Mouse (Mus musculus): Measurements from ENCODE around the gene Zfp143. TPM values are rescaled to one million over a fixed set of nuclear protein-coding genes. Genes with fewer than 3 reads are reported as not detected.
"Not testable (repeated sequence)": the region's sequence is repeated elsewhere in the genome, so short reads cannot be mapped to it uniquely, and the experiment has no call there.

Zfp143 gene
- polyA plus RNA-seq (2011; ENCODE audit: insufficient read length, low read depth, missing spikeins) = 15.0 and 16.3 TPM in 2 replicates

DNA sequence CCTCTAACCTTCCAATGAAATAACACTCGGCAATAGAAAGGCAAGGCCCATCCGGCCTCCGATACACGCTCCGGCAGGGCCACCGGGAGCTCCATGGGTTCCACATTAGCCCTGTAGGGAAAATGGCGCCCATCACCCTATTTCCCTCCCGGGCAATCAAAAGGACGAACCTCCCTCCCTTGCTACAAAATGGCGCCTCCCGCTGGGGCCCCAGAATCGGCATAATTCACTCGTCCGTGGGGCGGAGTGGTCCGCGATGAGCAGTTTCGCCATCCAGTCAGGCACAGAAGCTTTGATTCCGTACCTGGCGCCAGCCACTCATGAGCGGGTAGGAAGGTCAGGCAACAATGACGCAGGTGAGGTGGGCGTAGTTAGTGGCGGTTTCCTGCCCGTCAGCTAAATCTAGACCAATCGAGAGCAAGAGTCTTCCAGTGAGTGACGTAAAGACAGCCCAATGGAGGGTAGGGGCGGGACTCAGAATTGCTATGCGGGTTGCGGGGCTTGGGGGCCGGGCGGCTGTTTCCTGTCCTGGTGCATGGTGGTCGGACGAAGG, at the start of gene Zfp143:
TSS of gene Zfp143 (plus strand) at position 19 of the 553 bp plus-strand sequence.
- TF ChIP-seq POLR2A (IDR thresholded peaks at IDR 0.05; ENCODE audit: low read depth, low read length) (peak; percentile 7; the same call in 1 of the 2 replicates), CTCF (IDR thresholded peaks at IDR 0.05; ENCODE audit: borderline replicate concordance, insufficient read depth, low read length) (no peak)
- Histone ChIP-seq H3K27ac (ENCODE audit: insufficient read depth, low read length) (peak within 1 kb of the TSS; percentile 95), H3K4me3 (ENCODE audit: insufficient read depth, low read length) (peak within 1 kb of the TSS; percentile 75), H3K4me1 (ENCODE audit: control insufficient read depth, insufficient read depth, low read length) (peaks cover 7% of the 10 kb centered on the region)

DNA sequence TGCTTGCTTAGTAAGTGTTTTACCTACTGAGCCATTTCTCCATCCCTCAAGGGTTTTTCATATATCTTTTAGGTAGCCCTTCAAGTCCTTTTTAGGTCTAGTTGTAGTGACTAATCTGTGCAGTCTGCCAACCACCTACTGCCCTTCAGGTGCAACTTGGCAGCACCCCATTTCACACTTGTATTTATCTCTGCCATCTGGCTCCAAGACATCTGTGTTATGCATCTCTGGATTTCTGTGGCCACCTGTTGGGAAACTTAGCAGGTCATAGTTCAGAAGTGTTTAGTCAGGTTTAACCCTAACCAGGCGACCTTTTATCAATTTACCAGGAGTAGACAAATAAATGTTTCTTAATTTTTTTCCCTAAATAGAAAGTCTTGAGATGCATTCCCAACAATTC, 49.6 kb upstream of the Zfp143 start:
- H3K27ac ChIP-seq (ENCODE audit: insufficient read depth, low read length) = no peak overlapping the region
- H3K4me1 ChIP-seq (ENCODE audit: control insufficient read depth, insufficient read depth, low read length) = no peaks in the 10 kb centered on the region
- no peak overlapping the region for H3K4me3 ChIP-seq (ENCODE audit: insufficient read depth, low read length)
- no peak for TF ChIP-seq CTCF (IDR thresholded peaks at IDR 0.05; ENCODE audit: borderline replicate concordance, insufficient read depth, low read length)

DNA sequence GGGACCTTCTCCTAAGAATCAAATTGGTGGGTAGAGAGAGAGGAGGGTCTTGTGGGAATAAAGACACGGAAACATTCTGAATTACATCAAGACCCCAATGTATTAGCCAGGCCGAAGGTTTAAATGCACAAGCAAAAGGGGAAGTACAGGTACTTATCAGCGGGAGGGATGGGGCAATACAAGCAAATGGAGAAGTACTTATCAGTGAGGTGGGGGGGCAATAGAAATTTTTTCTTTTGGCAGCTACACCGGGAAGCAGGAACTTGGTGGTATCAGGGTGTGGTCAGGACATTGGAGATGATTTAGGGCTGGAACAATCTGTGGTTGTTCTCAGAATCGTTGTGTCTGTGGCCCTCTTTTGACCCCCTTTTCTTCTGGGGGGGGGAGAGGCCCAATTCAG, 46.7 kb upstream of the Zfp143 start:
- H3K4me1 ChIP-seq (ENCODE audit: control insufficient read depth, insufficient read depth, low read length) = no peaks in the 10 kb centered on the region
- H3K27ac ChIP-seq (ENCODE audit: insufficient read depth, low read length) = no peak overlapping the region

DNA sequence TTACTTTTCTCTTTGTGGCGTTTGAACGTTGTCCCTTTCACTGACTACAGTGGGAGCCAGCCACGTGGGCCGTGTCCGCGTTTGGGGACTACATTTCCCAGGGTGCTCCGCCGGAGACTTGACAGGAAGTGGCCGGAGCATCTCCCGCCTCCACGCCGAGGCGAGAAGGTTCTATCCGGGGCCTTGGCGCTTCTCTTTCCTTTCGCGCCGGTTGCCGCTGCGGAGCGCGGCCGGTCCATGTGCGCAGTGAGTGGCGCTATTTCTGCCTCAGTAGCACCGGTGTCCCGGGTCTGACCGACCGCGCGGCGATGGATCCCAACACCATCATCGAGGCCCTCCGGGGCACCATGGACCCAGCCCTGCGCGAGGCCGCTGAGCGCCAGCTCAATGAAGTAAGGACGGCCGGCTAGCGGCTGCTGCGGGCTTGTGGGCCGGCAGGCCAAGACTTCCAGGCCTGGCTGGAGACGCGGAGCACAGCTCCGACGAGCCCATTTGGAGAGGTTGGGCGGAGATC, 42.8 kb upstream of the Zfp143 start, which contains the start of gene Ipo7:
TSS of gene Ipo7 (plus strand) at position 158 of the 514 bp plus-strand sequence.
- TF ChIP-seq POLR2A (IDR thresholded peaks at IDR 0.05; ENCODE audit: low read depth, low read length) = peak; percentile 95
- TF ChIP-seq CTCF (IDR thresholded peaks at IDR 0.05; ENCODE audit: borderline replicate concordance, insufficient read depth, low read length) = no peak
- H3K27ac ChIP-seq (ENCODE audit: insufficient read depth, low read length) = peak within 1 kb of the TSS; percentile 75
- H3K4me3 ChIP-seq (ENCODE audit: insufficient read depth, low read length) = peak within 1 kb of the TSS; percentile 94
- no peaks in the 10 kb centered on the region for H3K4me1 ChIP-seq (ENCODE audit: control insufficient read depth, insufficient read depth, low read length)

More for the DNA sequence above, 46.7 kb upstream of the Zfp143 start:
- no peak for TF ChIP-seq POLR2A (IDR thresholded peaks at IDR 0.05; ENCODE audit: low read depth, low read length)
- TF ChIP-seq CTCF (IDR thresholded peaks at IDR 0.05; ENCODE audit: borderline replicate concordance, insufficient read depth, low read length) = no peak
- H3K4me3 ChIP-seq (ENCODE audit: insufficient read depth, low read length) = no peak overlapping the region

DNA sequence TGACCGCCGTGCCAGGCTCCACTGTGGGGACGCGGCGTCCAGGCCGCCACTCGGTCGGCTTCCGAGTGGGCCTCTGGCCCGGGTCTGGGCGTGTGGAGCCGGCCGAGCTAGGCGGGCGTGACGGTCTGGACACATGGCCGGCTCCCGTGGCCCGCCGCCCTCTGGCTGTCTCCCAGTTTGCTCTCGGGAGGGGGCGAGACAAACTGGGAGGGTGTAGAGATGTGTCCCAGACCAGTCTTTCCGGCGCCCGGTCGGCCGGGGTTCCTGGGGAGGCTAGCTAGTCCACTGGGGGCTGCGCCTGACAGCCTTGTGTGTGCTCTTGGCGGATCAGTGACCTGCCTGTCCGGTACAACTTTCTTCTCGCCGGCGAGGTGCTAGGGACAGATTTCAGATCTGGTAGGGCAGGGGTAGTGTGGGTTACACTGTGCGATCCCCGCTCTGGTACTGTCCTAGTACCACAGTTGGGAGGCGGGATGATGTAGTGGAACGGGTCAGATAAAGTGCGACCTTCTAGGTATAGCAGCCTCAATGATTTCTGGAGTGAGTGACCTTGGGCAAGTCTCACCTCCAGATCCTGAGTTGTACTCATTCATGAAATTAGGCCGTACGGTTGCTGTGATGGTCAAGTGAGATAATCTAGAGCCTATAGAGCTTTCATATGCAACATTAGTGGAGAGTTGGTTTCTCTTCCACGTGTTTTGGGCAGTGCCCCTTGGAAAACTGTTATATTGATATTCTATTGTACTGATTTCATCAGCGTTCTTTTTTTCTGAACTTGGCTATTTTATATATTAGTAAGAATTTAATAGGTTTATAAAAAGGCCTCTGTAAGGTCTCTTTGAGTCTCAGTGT, 42.2 kb upstream of the Zfp143 start:
- Histone ChIP-seq H3K27ac (ENCODE audit: insufficient read depth, low read length) (peak overlapping the region; percentile 75; the same call in 1 of the 2 replicates), H3K4me1 (ENCODE audit: control insufficient read depth, insufficient read depth, low read length) (no peaks in the 10 kb centered on the region), H3K4me3 (ENCODE audit: insufficient read depth, low read length) (peak overlapping the region; percentile 94)
- TF ChIP-seq CTCF (IDR thresholded peaks at IDR 0.05; ENCODE audit: borderline replicate concordance, insufficient read depth, low read length) = no peak
- TF ChIP-seq POLR2A (IDR thresholded peaks at IDR 0.05; ENCODE audit: low read depth, low read length) = 0 out of 2 replicates have a peak, but pooled peaks have one; percentile 42

DNA sequence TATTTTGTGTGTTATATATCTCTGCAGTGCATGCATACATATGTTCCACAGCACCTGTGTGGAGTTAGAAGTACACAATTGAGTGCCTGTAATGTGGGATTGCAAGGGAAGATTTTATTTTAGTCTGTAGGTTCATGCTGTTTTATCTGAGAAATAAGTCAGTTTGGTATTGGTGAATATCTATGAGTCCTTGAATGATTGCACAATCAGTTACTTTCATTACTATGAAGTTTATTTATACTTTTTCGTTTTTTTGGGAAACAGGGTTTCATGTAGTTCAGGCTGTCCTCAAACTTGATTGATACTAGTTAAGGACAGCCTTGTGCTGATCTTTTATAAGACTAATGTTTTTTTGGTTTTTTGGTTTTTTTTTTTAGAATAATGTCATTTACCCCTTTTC, 37.5 kb upstream of the Zfp143 start:
- TF ChIP-seq CTCF (IDR thresholded peaks at IDR 0.05; ENCODE audit: borderline replicate concordance, insufficient read depth, low read length) = no peak
- TF ChIP-seq POLR2A (IDR thresholded peaks at IDR 0.05; ENCODE audit: low read depth, low read length) = no peak
- no peak overlapping the region for H3K27ac ChIP-seq (ENCODE audit: insufficient read depth, low read length)

DNA sequence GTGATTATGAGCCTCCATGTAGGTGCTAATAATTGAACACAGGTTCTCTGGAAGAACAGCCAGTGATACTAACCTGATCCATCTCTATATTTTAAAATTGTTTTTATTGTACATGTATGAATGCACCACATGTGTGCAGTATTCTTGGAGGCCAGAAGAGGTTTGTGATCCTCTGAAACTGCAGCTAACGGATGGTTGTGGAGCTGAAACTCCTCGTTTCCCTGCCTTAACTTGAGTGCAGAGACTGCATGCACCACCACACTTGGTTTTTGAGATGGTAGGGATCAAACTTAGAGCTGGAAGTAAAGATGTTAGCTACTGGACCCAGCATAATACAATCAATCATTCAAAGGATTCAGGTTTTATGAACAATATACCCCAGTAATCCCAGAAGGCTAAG, 34.4 kb upstream of the Zfp143 start:
- H3K4me1 ChIP-seq (ENCODE audit: control insufficient read depth, insufficient read depth, low read length) = no peaks in the 10 kb centered on the region
- TF ChIP-seq POLR2A (IDR thresholded peaks at IDR 0.05; ENCODE audit: low read depth, low read length) (no peak), CTCF (IDR thresholded peaks at IDR 0.05; ENCODE audit: borderline replicate concordance, insufficient read depth, low read length) (no peak)
- H3K4me3 ChIP-seq (ENCODE audit: insufficient read depth, low read length) = no peak overlapping the region
- H3K27ac ChIP-seq (ENCODE audit: insufficient read depth, low read length) = no peak overlapping the region

More for the DNA sequence above, 37.5 kb upstream of the Zfp143 start:
- Histone ChIP-seq H3K4me1 (ENCODE audit: control insufficient read depth, insufficient read depth, low read length) (no peaks in the 10 kb centered on the region), H3K4me3 (ENCODE audit: insufficient read depth, low read length) (no peak overlapping the region)

DNA sequence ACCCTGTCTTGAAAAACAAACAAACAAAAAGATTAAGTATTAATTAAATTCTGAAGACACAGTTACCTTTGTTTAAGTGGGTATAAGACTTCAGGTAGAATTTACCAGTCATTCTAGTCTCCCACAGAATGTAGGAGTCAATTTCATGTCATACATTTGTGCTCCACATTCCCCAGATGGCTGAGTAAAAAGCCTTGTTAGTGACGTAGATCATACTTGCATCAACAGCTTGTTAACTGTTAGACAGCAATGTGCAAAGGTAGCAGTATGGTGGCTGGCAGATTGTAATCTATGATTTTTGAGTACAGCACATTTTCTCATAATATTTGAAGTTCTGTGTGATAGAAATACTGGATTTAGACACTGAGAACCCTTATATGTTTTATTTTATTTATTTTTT, 32.2 kb upstream of the Zfp143 start:
- Histone ChIP-seq H3K4me1 (ENCODE audit: control insufficient read depth, insufficient read depth, low read length) (no peaks in the 10 kb centered on the region), H3K4me3 (ENCODE audit: insufficient read depth, low read length) (no peak overlapping the region), H3K27ac (ENCODE audit: insufficient read depth, low read length) (no peak overlapping the region)
- TF ChIP-seq CTCF (IDR thresholded peaks at IDR 0.05; ENCODE audit: borderline replicate concordance, insufficient read depth, low read length) (no peak), POLR2A (IDR thresholded peaks at IDR 0.05; ENCODE audit: low read depth, low read length) (no peak)

DNA sequence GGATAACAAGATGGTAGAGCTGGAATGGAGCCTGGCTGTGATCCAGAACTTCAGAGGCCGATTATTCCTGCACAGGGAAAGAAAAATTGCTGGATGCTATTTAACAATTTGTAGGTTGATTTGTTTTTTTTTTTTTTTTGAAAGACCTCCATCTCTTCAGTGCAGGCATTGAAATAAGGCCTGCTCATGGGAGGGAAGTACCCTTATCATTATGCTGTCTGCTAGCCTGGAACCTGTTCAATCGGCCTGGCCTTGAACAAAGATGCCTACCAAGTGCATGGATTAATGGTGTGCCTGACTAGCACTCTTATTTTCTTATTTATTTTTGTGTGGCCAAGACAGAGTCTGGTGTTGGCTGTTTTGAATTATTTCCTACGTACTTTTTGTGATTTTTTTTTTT, 30.7 kb upstream of the Zfp143 start:
- Histone ChIP-seq H3K4me1 (ENCODE audit: control insufficient read depth, insufficient read depth, low read length) (no peaks in the 10 kb centered on the region), H3K4me3 (ENCODE audit: insufficient read depth, low read length) (no peak overlapping the region), H3K27ac (ENCODE audit: insufficient read depth, low read length) (no peak overlapping the region)
- no peak for TF ChIP-seq POLR2A (IDR thresholded peaks at IDR 0.05; ENCODE audit: low read depth, low read length)
- TF ChIP-seq CTCF (IDR thresholded peaks at IDR 0.05; ENCODE audit: borderline replicate concordance, insufficient read depth, low read length) = no peak

DNA sequence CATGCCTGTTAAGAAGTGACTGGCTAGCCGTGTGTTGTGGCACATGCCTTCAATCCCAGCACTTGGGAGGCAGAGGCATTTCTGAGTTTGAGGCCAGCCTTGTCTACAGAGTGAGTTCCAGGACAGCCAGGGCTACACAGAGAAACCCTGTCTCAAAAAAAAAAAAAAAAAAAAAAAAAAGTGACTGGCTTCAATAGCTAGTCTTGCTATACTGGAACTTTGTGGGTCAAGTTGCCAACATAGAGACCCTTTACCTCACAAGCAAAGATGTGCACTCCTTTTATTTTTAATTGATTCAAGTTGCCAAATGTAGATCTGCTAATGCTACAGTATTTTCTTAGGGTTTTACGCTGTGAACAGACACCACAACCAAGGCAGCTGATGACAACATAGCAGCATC, 3.3 kb upstream of the Zfp143 start:
- not testable (repeated sequence) for H3K4me1 ChIP-seq (ENCODE audit: control insufficient read depth, insufficient read depth, low read length); H3K4me3 ChIP-seq (ENCODE audit: insufficient read depth, low read length); H3K27ac ChIP-seq (ENCODE audit: insufficient read depth, low read length)

Measured in embryonic fibroblast, embryonic 13.5 days (primary cell).